Mouse (Mus musculus) lung, postnatal 0 days (tissue): Measurements from ENCODE around the gene Ppm1l.

Source experiments
- CTCF ChIP-seq: IDR thresholded peaks from 2 replicates; pipeline ENCODE4 v1.5.1; 2016; ENCODE audit warnings: antibody characterized with exemption, mild to moderate bottlenecking
- EP300 ChIP-seq: IDR thresholded peaks from 2 replicates; pipeline ENCODE4 v1.6.1; 2016; ENCODE audit warnings: antibody characterized with exemption, mild to moderate bottlenecking, control low read depth

GRCm38 (mm10) chr3:69315810-69316390, 761 bp upstream of the Ppm1l start:
- TF ChIP-seq CTCF = no peak
- TF ChIP-seq EP300 = no peak
